Mouse (Mus musculus) embryonic facial prominence, embryonic 13.5 days (tissue): ENCODE measurements at regions not wholly inside any gene's neighbourhood (a gene's known extent, or its start where the extent isn't known, plus 50 kb on each side); places are given as distances from the start of the nearest gene placed in this dataset.

Source experiments
- ATAC-seq: fragments of 200-750 bp; cut with Nextera tagmentation; 2 replicates; pipeline ENCODE4 v1.8.0; 2017; ENCODE audit warnings: low read depth; ENCODE audit not compliant: insufficient number of reproducible peaks, insufficient read depth, low FRiP score, low TSS enrichment
- H3K27ac ChIP-seq: fragments of 300-500 bp; sonication (generic); 2 replicates; pipeline ENCODE4 v1.5.1; 2015; ENCODE audit warnings: moderate library complexity, mild to moderate bottlenecking, inconsistent platforms
- H3K27me3 ChIP-seq: fragments of 300-500 bp; sonication (generic); 2 replicates; pipeline ENCODE4 v1.6.1; 2015; ENCODE audit warnings: mild to moderate bottlenecking, inconsistent platforms
- H3K36me3 ChIP-seq: fragments of 300-500 bp; sonication (generic); 2 replicates; pipeline ENCODE4 v1.6.1; 2015; ENCODE audit warnings: mild to moderate bottlenecking, inconsistent platforms
- H3K4me1 ChIP-seq: fragments of 300-500 bp; sonication (generic); 2 replicates; pipeline ENCODE4 v1.6.1; 2015; ENCODE audit warnings: inconsistent platforms
- H3K4me2 ChIP-seq: fragments of 300-500 bp; sonication (generic); 2 replicates; pipeline ENCODE4 v1.6.1; 2015; ENCODE audit warnings: moderate library complexity, mild to moderate bottlenecking, inconsistent platforms
- H3K4me3 ChIP-seq: fragments of 300-500 bp; sonication (generic); 2 replicates; pipeline ENCODE4 v1.5.1; 2015; ENCODE audit warnings: mild to moderate bottlenecking, inconsistent platforms
- H3K9ac ChIP-seq: fragments of 300-500 bp; sonication (generic); 2 replicates; pipeline ENCODE4 v1.6.1; 2015; ENCODE audit warnings: mild to moderate bottlenecking, inconsistent platforms
- H3K9me3 ChIP-seq: fragments of 300-500 bp; sonication (generic); 2 replicates; pipeline ENCODE4 v1.6.1; 2016; ENCODE audit warnings: inconsistent platforms
- WGBS: fragments of 180-500 bp; shearing (Covaris S2); methylation state at CpG from one replicate; pipeline ENCODE4 v1.1.7; 2015; ENCODE audit warnings: mixed read lengths; 5-methylcytosine and 5-hydroxymethylcytosine counted together

DNA sequence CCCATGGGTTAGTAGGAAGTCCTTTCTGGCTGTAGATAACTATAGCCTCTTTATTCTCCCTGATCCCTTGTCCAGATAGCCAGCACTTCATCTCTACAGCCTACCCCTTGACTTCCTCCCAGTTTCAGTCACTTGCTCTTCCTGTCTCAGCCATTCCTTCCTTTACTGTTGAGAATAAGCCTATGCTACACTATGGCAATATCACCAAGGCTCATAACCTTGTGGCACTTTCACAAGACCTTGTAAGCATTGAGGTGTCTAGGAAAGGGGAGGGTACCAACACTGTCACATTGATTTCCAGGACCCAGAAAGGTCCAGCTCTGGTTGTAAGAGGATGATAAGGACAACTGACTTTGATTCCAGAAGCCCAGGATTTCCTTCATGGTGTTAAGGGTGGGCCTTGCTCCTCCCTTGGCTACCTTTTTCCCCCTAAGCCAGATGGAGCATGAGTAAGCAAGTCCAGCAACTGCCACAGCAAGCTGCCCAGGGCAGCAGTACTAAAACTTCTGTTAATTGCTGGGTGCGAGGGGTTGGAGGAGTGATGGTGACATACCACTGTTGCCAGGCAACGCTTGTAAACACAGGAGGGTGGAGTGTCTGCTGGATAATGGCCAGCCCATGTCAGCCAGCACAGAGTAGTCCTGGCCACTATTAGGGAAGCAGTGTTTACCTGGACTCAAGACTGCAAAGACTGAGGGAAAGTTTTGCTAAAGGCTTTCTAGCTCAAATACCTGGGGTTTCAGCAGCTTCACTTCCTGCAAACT is 75.7 kb downstream of the Ankrd16 start:
- no peaks in the 10 kb centered on the region for H3K27me3 ChIP-seq
- H3K4me2 ChIP-seq: no peak overlapping the region
- no peaks in the 10 kb centered on the region for H3K4me1 ChIP-seq
- 46% methylated on average over 2 of the region's 2 CpGs for WGBS
- no peak overlapping the region for H3K27ac ChIP-seq
- H3K9me3 ChIP-seq: no peaks in the 10 kb centered on the region
- no peaks in the 10 kb centered on the region for H3K36me3 ChIP-seq
- no peak overlapping the region for H3K9ac ChIP-seq
- ATAC-seq: no peak
- H3K4me3 ChIP-seq: no peak overlapping the region

DNA sequence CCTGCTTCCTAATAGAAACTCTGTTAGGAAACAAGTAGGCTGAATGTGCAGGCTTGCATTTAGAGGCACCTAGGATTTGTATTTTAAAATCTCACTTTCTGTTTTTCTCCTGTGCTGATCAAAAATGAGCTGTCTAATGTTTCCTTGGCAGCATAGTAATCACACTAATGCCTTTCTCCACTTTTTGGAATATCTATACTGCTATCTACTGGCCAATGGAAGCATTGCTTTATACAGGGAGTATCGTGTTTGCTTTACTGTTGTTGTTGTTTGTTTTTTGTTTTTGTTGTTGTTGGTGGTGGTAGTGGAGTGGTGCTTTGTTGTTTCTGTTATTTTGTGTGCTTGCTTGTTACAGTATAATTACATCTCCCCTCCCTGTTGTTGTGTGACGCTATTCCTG is 92.3 kb downstream of the Ankrd16 start:
- Histone ChIP-seq H3K27me3 (no peaks in the 10 kb centered on the region), H3K4me1 (no peaks in the 10 kb centered on the region), H3K9me3 (peaks cover 5% of the 10 kb centered on the region; the same call in 1 of the 2 replicates), H3K36me3 (no peaks in the 10 kb centered on the region), H3K27ac (no peak overlapping the region), H3K4me2 (no peak overlapping the region), H3K4me3 (no peak overlapping the region), H3K9ac (no peak overlapping the region)
- no peak for ATAC-seq
- WGBS: 39% methylated on average over 2 of the region's 2 CpGs

DNA sequence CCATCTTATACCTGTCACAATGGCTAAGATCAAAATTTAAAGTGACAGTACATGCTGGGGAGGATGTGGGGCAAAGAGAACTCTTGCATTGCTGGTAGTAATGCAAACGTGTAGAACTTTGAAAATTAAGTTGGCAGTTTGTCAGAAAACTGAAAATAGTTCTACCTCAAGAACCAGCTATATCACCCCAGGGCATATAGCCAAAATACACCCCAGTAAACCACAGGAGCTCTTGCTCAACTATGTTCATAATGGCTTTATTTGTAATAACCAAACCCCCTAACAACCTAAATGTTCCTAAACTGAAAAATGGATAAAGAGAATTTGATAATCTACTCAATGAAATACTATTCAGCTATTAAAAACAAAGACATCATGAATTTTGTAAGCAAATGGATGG is 102.3 kb downstream of the Ankrd16 start:
- H3K27ac ChIP-seq: no peak overlapping the region
- no peak overlapping the region for H3K4me2 ChIP-seq
- no peaks in the 10 kb centered on the region for H3K4me1 ChIP-seq
- no peaks in the 10 kb centered on the region for H3K27me3 ChIP-seq
- H3K9ac ChIP-seq: no peak overlapping the region
- peaks cover 2% of the 10 kb centered on the region; the same call in 1 of the 2 replicates for H3K9me3 ChIP-seq
- H3K36me3 ChIP-seq: no peaks in the 10 kb centered on the region
- no peak overlapping the region for H3K4me3 ChIP-seq
- no peak for ATAC-seq
- 23% methylated on average over 1 of the region's 1 CpGs for WGBS

DNA sequence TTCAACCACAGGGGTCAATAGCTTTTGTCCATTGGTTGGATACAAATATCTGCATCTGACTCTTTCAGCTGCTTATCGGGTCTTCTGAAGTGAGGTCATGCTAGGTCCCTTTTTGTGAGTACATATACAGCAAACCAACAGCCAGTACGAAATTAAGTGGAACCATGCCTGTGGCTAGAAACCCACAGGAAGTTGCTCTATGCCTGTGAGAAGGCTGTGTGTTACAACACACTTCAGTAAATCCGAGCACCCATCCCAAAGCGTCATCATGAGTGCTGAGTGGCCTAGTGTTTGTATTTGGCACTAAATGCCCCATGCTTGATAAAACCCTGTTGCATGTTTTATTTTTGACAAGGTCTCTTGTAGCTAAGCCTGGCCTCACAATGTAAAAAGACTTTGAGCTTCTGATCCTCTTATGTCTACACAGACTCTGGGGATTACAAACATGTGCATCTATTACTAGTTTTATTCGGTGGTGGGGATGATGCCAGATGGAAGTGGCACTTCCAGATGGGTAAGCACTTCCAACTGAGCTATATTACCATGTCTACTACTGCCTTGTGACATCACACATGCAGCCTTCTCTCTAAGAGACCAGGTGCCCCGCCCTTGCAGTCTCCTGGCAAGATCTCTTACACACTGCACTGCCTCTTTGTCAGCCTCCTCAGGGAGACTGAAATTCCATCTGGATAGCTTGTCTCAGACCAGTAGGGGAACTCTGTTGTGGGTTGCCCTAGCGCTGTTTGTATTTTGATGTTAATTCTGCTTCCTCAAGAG is 117.3 kb downstream of the Ankrd16 start:
- Histone ChIP-seq H3K4me1 (no peaks in the 10 kb centered on the region), H3K36me3 (no peaks in the 10 kb centered on the region), H3K4me3 (no peak overlapping the region), H3K27ac (no peak overlapping the region), H3K9ac (no peak overlapping the region), H3K9me3 (no peaks in the 10 kb centered on the region), H3K27me3 (no peaks in the 10 kb centered on the region), H3K4me2 (no peak overlapping the region)
- 64% methylated on average over 7 of the region's 7 CpGs for WGBS
- ATAC-seq: no peak

DNA sequence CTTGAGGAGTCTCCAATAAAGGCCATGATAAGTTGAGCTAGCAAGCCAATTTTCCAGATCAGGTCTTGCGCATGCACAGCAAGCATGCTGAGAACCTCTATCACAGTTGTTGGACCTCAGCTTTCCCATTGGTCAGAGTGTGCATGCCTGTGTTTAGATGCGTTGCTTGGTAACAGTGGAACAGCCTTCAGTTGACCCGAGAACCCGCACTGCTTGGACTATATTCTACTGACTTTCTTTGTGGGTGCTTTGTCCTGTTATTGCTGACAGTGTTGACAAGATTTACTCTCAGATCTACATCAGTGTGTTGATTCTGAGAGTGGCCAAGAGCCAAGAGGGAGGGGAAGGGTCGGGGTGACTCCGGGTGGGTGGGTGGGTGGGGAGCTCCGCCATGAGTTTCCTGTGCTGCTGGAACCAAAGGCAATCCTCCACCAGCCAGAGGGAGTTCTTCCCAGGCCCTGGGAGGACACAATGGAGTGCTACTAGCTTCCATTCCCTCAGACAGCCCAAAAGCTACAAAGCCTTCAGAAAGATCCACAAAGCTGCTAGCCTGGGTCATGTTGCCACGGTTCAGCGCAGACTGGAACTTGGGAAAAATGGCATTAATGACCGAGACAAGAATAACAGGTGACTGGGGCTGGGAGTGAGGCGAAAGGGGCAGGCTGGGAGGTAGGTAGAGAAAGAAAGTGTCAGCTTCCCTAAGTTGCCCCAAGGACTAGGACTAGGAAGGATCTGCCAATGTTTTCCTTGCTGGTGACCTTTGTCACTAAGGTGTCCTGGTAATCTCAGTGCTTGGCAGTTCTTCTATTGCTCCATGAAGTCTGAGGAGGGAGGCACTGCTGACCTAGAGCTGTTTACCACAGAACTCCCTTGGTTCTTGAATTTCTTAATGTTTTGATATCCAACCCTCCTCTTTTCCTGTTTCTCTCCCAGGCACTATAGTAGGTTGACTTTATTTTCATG is 122.3 kb downstream of the Ankrd16 start:
- Histone ChIP-seq H3K27ac (no peak overlapping the region), H3K36me3 (no peaks in the 10 kb centered on the region), H3K9me3 (no peaks in the 10 kb centered on the region; the same call in 1 of the 2 replicates), H3K27me3 (no peaks in the 10 kb centered on the region), H3K9ac (no peak overlapping the region), H3K4me3 (no peak overlapping the region), H3K4me1 (no peaks in the 10 kb centered on the region), H3K4me2 (no peak overlapping the region)
- no peak for ATAC-seq
- 85% methylated on average over 11 of the region's 11 CpGs for WGBS

DNA sequence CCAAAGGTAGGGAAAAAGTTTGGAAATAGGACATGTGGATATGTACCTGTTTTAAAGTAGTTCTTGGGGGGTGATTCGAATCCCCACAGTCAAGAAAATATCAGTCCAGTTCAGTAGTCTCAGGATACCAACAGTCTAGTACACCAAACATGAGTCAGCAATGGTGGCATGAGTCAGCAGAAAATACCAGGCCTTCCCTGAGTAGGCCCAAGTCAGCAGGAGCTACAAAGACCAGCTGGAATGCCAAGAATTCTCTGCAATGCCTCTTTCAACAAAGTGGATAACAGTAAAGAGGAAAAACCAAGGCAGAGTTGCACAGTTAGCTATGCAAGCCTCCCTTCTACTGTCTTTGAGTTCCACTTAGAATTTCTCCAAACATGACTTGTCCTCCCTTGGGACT is 137.1 kb downstream of the Ankrd16 start:
- Histone ChIP-seq H3K27me3 (no peaks in the 10 kb centered on the region), H3K4me2 (no peak overlapping the region), H3K9ac (no peak overlapping the region), H3K36me3 (no peaks in the 10 kb centered on the region), H3K9me3 (no peaks in the 10 kb centered on the region), H3K27ac (no peak overlapping the region), H3K4me3 (no peak overlapping the region), H3K4me1 (no peaks in the 10 kb centered on the region)
- ATAC-seq: no peak
- WGBS: 71% methylated on average over 1 of the region's 1 CpGs

DNA sequence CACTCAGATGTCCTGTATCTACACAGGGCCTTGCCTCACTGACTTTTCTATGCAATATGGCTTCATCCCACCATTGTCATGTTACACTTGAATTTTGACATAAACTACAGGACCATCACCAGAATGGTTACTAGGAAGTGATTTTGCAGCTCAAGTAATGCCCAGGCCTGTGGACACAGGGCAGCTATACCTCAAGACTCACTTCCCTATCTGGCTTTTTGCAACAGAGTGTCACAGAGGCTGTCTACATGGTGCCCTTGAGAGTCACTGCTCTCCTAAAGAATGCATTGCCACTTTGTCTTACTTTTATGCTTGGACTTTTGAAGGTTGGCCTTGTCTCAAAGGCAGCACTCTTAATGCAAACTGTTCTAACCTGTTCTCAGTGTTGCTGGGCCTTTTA is 139.7 kb downstream of the Ankrd16 start:
- no peaks in the 10 kb centered on the region for H3K9me3 ChIP-seq
- H3K27ac ChIP-seq: no peak overlapping the region
- H3K36me3 ChIP-seq: no peaks in the 10 kb centered on the region
- H3K4me1 ChIP-seq: no peaks in the 10 kb centered on the region
- H3K27me3 ChIP-seq: no peaks in the 10 kb centered on the region
- no peak overlapping the region for H3K9ac ChIP-seq
- no peak for ATAC-seq
- H3K4me2 ChIP-seq: no peak overlapping the region
- no peak overlapping the region for H3K4me3 ChIP-seq

DNA sequence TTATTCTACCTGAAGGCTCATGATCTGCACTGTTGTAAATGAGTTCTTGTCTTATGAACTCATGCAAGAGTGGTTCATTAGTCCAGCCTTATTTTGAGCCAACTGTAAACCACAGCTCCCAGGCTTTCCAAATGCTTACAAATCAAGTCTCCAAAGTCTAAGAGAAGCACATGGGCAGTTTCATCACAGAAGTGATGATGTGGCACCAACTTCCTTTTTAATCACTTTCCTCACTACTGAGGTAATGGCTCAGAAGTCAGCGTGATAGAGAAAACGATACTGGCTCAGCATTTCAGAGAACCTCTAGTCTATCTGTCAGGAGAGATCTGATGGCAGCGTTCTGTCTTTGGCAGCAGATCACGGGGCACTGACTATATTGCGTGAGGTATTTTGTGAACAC is 140.4 kb downstream of the Ankrd16 start:
- H3K9me3 ChIP-seq: no peaks in the 10 kb centered on the region
- no peak overlapping the region for H3K27ac ChIP-seq
- H3K4me2 ChIP-seq: no peak overlapping the region
- no peak for ATAC-seq
- no peaks in the 10 kb centered on the region for H3K27me3 ChIP-seq
- WGBS: 81% methylated on average over 5 of the region's 5 CpGs
- no peaks in the 10 kb centered on the region for H3K4me1 ChIP-seq
- H3K4me3 ChIP-seq: no peak overlapping the region
- H3K9ac ChIP-seq: no peak overlapping the region
- H3K36me3 ChIP-seq: no peaks in the 10 kb centered on the region

DNA sequence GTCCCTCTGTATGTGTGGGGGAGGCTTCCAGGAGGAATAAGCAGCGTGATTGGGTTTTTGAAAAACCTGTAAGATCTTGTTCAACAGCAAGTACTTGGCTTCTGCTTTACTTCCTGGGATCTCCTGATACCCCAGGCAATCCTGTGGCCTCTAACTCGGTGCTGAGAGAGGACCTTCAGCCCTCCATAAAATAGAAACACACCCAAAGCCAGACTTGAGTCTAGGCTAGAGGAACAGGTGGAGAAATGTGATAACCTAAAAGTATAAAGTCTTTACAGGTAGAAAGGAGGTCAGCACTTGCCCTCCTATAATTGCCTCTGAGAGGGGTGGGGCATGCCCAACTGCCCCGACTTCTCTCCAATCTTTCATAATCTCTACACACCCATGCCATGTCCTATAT is 183.1 kb downstream of the Ankrd16 start:
- H3K27me3 ChIP-seq: no peaks in the 10 kb centered on the region
- H3K36me3 ChIP-seq: no peaks in the 10 kb centered on the region

DNA sequence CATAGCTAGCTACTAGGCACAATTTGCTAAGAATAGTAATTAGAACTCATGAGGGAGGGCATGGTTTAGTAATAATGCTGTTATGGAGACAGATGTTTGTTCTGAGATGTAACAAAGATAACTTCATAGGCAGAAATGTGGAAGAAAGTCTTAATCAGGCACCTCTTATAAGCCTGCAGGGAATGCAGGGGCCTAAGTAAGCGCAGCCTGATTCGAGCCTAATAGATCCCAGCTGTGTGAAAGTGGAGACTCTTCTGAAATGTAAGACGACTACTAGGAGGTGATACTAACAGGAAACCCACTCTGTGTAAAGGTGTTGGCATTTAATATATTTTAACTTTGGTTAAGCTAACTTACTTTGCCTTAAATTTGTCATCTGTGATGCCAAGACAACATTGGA is 187.7 kb downstream of the Ankrd16 start:
- Histone ChIP-seq H3K4me1 (no peaks in the 10 kb centered on the region), H3K4me2 (no peak overlapping the region), H3K27me3 (no peaks in the 10 kb centered on the region), H3K36me3 (no peaks in the 10 kb centered on the region), H3K27ac (no peak overlapping the region), H3K9me3 (no peaks in the 10 kb centered on the region), H3K4me3 (no peak overlapping the region), H3K9ac (no peak overlapping the region)
- WGBS: 9% methylated on average over 3 of the region's 3 CpGs
- no peak for ATAC-seq

More for the DNA sequence above, 183.1 kb downstream of the Ankrd16 start:
- Histone ChIP-seq H3K9me3 (no peaks in the 10 kb centered on the region), H3K4me1 (no peaks in the 10 kb centered on the region), H3K4me3 (no peak overlapping the region), H3K4me2 (no peak overlapping the region), H3K9ac (no peak overlapping the region), H3K27ac (no peak overlapping the region)
- no peak for ATAC-seq
- WGBS: 68% methylated on average over 3 of the region's 3 CpGs

DNA sequence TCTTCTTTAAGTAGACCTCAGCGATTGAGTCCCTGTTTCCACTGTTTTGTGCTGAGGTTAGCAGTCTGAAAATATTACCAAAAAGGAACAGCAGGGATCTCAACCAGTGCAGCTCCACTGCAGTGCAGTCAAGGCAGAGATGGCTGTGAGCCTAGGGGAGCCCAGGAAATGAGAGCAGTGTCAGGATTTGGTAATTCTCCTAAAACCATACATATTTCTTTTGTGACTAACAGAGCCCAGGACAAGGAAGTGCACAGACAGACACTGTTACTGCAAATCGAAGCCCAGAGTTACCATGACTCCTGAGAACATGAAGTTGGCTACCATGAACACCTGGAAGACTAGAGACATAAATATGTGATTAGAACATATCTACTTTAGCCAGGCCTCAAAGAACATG is 189.3 kb downstream of the Ankrd16 start:
- Histone ChIP-seq H3K4me2 (no peak overlapping the region), H3K36me3 (no peaks in the 10 kb centered on the region), H3K9ac (no peak overlapping the region), H3K9me3 (no peaks in the 10 kb centered on the region), H3K4me1 (no peaks in the 10 kb centered on the region), H3K27me3 (no peaks in the 10 kb centered on the region), H3K4me3 (no peak overlapping the region), H3K27ac (no peak overlapping the region)
- ATAC-seq: no peak
- 79% methylated on average over 2 of the region's 2 CpGs for WGBS
